Mouse (Mus musculus): ENCODE data around the gene Gm45837.
A peak's percentile ranks its signal among the peaks of the same experiment; 100 is the strongest.

Gm45837 gene

DNA sequence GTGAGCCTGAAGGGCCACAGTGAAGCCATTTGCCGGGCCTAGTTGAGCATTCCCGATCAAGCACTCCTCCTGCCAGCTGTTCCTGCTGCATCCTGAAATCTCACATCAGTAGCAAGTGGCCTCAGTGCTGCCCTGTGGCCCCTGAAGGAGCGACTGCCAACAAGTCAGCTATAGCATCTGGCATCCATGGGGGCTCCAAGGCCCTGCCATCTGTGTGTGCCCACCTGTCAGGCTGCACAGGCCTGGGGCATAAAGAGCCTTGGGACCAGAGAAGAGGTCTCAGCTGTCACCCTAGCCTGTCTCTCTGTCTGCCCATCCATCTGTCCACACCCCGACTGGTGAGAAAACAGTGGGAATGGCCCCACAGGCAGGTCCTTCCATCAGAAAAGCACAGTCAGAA, 54.2 kb downstream of the Gm45837 start:
- DNase-seq (ENCODE audit: low read depth, low spot score), result no peak

DNA sequence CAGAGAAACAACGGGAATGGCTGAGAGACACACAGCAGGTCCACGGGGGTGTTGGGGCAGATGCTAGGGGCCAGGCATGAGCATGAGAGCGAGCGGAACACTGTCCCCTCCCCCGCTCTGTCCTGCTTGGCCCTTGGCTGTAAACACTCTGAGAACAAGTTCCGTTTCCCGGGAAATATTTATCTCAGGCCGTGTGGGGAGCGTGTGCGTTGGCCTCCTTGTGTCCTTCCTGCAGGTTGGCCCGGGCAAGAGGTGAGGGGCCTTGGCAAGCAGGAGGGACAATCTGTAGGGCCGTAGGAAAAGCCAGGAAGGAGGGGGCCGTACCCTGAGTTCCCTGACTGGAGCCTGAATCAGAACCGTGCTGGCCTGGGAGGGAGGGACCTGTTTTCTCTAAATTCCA, 54.7 kb downstream of the Gm45837 start:
- no peak for DNase-seq (ENCODE audit: low read depth, low spot score)

DNA sequence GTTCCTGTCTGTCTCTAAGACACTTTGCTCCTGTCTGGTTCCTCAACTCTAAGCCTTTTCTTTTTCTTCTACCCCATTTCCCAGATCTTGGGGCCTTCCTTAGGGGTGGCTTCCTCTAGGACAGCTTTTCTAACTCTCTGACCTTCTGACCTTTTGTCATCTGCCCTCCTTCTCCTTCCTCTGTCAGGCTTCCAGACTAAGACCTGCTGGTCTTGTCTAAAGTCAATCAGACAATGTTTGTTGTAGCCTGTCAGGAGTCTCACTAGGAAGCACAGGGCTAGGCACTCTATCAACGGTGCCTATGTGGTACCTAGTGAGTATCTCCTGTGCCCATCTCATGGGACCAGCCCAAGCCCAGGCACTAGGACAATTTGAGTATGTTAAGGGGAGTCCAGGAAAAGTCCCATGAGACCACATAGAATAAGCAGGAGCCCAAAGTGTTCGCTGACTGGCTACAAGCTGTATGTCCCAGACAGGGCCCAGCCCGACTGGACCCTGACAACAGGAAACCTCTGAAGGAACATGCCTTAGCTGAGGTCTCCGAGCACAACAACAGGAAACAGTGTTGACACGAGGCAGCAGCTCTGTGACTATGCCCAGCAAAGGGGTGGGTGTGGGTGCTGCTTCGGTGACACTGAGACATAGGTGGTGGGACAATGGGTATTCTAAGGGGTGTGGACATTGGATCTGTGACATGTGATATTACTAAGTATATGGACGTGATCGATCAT, 55.3 kb downstream of the Gm45837 start:
- no peak for DNase-seq (ENCODE audit: low read depth, low spot score)

DNA sequence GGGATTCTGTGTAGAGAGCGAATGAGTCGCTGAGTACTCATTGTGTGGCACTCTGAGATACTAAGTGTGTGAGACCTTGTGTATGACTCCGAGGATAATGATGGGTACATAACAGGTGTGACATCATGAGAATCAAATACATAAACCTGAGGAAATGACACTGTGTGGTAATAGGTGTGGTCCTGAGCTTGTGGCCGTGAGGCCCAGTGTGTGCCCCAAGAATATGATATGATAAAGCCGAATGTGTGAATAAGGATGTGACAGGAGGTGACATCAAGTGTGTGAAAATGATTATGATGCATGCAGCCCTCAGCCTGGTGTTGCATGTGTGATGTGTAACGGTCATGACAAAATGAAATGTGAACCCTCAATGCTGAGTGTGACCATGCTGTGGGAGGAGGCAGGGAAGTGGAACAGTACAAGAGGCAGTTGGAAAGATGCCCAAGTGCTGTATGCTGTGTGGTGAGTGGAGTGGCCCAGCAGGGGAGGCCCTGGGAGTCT, 55.9 kb downstream of the Gm45837 start:
- DNase-seq (ENCODE audit: low read depth, low spot score), result no peak

DNA sequence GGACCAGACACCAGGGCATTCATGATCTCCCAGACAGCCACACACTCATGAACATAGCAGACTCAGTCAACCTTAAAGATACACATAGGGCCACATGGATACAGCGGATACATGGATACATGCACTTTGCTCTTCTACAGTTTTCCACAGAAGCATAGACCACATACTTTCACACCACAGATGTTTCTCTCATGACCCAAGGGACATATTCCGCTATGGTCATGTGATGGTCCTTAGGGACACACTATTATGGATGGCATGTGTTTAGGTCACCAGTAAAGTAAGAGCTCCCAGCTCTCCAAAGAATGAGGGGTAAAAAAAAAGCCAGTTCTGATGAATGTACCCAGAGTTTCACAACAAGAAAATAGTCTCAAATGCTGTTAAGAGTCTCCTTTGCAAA, 60.7 kb downstream of the Gm45837 start:
- DNase-seq (ENCODE audit: low read depth, low spot score), result no peak

DNA sequence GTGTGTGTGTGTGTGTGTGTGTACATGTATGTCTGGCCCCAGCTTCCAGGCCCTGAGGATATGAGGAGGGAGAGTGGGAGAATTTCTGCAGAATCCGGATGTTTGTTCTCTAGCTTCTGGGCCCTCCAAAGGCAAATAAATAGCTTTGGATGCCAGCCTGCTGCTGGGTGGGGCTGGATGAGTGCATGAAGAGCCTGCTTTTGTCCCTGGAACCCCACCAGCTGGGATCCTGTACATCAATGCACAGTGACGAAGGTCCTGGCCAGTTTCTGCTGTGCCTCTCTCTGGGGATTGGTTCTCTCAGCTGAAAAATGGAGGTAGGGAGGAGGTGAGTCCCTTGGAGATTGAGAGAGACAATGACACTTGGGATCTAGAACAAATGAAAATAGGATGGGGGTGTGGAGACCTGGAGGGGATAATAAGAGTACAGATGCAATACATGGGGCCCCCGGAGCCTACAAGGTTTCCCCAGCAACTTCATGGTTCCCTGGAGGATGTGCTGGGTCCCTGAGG, 61.3 kb downstream of the Gm45837 start:
- no peak for DNase-seq (ENCODE audit: low read depth, low spot score)

- no peak for DNase-seq (ENCODE audit: low read depth, low spot score)
Observed at GRCm38 (mm10) chr7:101472598-101473558, 62.2 kb downstream of the Gm45837 start.

- no peak for DNase-seq (ENCODE audit: low read depth, low spot score)
Observed at GRCm38 (mm10) chr7:101474399-101474811, 63.7 kb downstream of the Gm45837 start.

GRCm38 (mm10) chr7:101476028-101476427, 65.3 kb downstream of the Gm45837 start:
- DNase-seq (ENCODE audit: low read depth, low spot score), result no peak

- DNase-seq (ENCODE audit: low read depth, low spot score), result no peak
Observed at GRCm38 (mm10) chr7:101476493-101476892, 65.8 kb downstream of the Gm45837 start.

GRCm38 (mm10) chr7:101477200-101477599, 66.5 kb downstream of the Gm45837 start:
- DNase-seq (ENCODE audit: low read depth, low spot score), result peak; percentile 30

DNA sequence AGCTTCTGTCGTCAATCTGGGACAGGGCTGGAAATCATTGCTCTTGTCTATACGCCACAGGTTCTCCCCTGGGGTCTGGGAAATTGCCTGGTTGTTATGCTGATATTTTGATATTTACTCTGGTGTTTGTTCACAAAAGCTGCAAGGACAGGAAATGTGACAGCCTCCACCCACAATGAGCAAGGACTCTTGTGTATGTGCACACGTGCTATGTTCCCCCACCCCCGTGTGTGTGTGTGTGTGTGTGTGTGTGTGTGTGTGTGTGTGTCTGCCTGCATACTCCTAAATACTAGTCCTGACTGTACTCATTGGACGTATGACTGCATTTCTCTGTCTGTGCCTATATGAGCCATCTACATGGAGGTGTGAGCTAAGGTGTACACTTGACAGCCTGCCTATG, 67.4 kb downstream of the Gm45837 start:
- no peak for DNase-seq (ENCODE audit: low read depth, low spot score)

- no peak for DNase-seq (ENCODE audit: low read depth, low spot score)
Observed at GRCm38 (mm10) chr7:101479841-101480240, 69.2 kb downstream of the Gm45837 start.

GRCm38 (mm10) chr7:101480671-101481070, 70.0 kb downstream of the Gm45837 start:
- no peak for DNase-seq (ENCODE audit: low read depth, low spot score)

DNA sequence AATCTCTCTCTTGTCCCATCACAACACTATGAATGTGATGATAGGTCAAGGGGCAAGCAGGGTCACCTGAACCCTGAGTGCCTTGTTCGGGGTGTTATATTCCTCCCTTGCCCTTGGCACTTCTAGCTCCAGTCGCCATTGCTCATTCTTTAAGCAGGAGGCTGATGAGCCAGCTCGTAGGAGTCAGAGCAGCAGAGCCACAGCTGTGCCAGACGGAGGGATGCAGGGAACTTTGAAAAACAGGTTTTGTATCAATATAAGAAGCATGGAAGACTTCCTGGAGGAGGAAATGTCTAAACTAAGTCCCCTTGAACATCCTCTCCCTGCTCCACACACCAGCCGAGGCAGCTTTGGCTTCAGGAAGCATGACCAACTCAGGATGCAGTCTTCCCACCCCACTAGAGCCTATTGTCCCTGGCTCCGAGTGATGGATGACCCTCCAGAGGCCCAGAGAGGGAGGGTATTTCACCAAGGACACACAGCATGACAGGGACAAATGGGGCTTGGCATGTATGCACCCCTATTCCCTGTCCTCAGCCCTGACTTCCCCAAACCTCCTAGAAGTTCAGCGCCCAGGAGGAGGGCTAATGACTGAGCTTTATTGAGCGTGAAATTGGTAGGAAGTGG, 71.3 kb downstream of the Gm45837 start:
- DNase-seq (ENCODE audit: low read depth, low spot score), result no peak

DNA sequence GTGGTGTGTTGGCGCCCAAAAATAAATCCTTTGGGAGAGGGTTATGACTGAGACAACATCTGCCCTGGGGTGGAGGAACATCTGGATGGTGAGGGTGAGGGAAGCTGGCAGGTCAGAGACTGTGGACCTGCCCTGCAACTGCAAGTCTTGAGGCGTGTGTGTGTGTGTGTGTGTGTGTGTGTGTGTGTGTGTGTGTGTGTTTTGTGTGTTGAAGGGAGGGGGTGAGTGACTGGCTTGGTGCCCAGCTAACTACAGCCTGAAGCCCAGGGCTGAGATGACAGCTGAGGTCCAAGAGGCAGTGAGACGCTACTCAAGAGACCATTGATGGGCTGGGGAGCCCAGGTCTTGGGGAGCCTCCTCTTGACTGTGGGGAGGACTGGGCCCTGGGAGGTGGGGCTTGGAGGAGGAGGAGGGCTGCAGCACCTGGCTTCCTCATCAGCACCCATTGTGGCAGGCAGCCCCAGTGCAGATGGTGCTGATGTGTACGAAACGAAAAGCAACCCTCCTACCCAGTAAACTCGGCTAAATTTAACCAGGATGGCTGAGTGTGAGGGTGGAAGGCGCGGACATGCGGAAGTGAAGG, 71.9 kb downstream of the Gm45837 start:
- no peak for DNase-seq (ENCODE audit: low read depth, low spot score)

GRCm38 (mm10) chr7:101483498-101484115, 72.9 kb downstream of the Gm45837 start:
- no peak for DNase-seq (ENCODE audit: low read depth, low spot score)

DNA sequence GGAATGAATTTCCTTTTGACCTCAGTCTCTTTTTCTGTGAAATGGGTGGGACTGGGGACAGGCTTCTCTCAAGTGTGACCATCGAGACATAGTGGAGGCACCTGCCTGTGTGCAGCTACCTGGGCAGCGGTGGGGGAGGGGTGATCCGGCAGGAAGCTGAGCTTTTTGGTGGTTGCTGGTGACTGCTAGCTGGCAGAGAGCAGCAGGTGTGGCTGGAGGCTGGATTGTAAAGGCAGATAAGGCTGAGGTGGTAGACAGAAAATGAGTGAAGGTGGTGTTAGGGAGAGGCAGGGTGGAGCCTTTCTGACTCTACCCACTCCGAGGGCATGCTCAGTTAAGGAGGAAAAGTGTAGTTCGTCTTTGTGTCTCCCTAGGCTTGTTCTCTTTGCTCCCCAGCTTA, 76.4 kb downstream of the Gm45837 start:
- DNase-seq (ENCODE audit: low read depth, low spot score), result no peak

DNA sequence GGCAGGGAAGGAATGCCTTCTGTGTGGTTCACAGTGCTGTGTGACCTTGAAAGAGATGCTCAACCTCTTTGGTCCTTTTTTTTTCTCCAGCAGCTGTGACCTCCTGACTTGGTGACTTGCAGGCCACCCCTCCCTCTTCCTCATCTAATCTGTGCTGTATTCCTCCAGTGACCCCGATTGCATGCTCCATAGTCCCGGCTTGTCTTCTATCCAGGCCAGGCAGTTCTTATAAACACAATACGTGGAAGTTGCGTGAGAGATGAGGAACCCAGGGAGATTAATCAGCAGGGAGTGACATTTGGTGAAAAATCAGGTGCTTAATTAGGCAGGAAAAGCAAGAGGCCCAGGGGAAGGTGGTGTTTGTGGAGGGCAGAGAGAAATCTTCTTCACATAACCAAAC, 80.3 kb downstream of the Gm45837 start:
- DNase-seq (ENCODE audit: low read depth, low spot score), result no peak

DNA sequence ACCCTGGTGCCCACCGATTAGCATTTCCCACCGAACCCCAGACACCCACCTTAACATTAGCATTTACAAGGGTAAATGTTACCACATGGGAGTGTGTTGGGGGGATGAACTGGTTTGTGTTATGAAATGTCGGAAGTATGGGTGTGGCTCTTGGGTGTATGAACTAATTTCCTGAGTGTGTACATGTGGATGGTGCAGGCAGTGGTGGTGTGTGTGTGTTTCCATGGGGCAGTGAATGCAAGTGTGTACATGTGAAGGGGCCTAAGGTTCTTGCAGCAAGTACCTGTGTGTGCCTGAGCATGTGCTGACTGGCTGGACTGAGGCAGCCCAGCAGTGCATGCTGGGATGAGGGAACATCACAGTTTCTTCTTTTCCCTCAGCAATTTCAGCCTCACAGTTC, 87.7 kb downstream of the Gm45837 start:
- DNase-seq (ENCODE audit: low read depth, low spot score), result no peak

DNA sequence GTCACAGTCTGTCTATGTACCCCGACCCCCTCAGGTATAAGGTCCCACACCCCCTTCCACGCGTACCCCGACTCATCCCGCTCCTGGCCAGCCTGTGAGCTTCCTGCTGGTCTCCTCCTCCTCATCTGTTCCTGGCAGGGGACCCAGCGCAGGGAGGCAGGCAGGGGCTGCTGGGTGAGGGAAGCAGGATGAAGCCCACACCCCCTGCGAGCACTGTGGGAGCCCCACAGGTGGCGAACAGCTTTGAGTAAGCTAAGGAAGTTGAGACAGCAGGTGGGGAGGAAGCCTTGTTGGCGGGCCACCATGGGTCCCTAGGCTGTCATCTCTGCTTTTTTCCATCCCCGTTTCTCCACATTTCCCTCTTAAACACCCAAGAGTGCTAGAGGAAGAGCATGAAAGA, 88.6 kb downstream of the Gm45837 start:
- DNase-seq (ENCODE audit: low read depth, low spot score), result no peak
